12 mouse cellular contexts compared by ENCODE assay signal in genomic region chr2:165820504-165821095, GRCm38 (mm10).
DNase-seq lines count a peak whose midpoint lies in the region; ATAC-seq and TF ChIP-seq lines count a peak whose summit lies in the region.
"Had no signal": no experiment of that assay in that cellular context is flagged by ENCODE, and none has a peak within 500 bp of the region (broad histone marks: within the 10 kb centered on the region; RNA-seq: fewer than 3 reads in every experiment).

No protein-coding gene starts in this region.

- WGBS in heart, embryonic 13.5 days = 68% methylated on average over 15 of the region's 15 CpGs
- WGBS in midbrain, embryonic 13.5 days = 88% methylated on average over 15 of the region's 15 CpGs
- WGBS in midbrain, embryonic 16.5 days = 78% methylated on average over 15 of the region's 15 CpGs
- WGBS in hindbrain, embryonic 15.5 days = 75% methylated on average over 15 of the region's 15 CpGs
- WGBS in thymus, adult 2 months = 89% methylated on average over 15 of the region's 15 CpGs

- no peak overlapping the region for H3K4me2 ChIP-seq in heart, embryonic 13.5 days
- no peak overlapping the region for H3K4me2 ChIP-seq in midbrain, embryonic 13.5 days (replicated peaks)
- H3K4me2 ChIP-seq in midbrain, embryonic 16.5 days (ENCODE audit: low read length) = no peak overlapping the region
- H3K4me2 ChIP-seq in hindbrain, embryonic 15.5 days = no peak overlapping the region
- H3K4me2 ChIP-seq: liver, embryonic 15.5 days had no signal

- no peaks in the 10 kb centered on the region for H3K27me3 ChIP-seq in heart, embryonic 13.5 days (replicated peaks)
- H3K27me3 ChIP-seq in midbrain, embryonic 13.5 days = no peaks in the 10 kb centered on the region
- no peaks in the 10 kb centered on the region for H3K27me3 ChIP-seq in midbrain, embryonic 16.5 days (ENCODE audit: control insufficient read depth, insufficient read depth, low read depth, low read length)
- no peaks in the 10 kb centered on the region for H3K27me3 ChIP-seq in hindbrain, embryonic 15.5 days
- H3K27me3 ChIP-seq in thymus, adult 2 months (ENCODE audit: control insufficient read depth, insufficient read depth, low read length) = no peaks in the 10 kb centered on the region
- H3K27me3 ChIP-seq: liver, embryonic 15.5 days had no signal

- ATAC-seq in heart, embryonic 13.5 days (ENCODE audit: extremely low read depth, insufficient number of reproducible peaks, low FRiP score, low TSS enrichment) = no peak
- ATAC-seq in midbrain, embryonic 13.5 days = no peak
- no peak for ATAC-seq in midbrain, embryonic 16.5 days
- no peak for ATAC-seq in hindbrain, embryonic 15.5 days (ENCODE audit: low FRiP score, low read depth)

- H3K36me3 ChIP-seq in heart, embryonic 13.5 days = peaks cover 95% of the 10 kb centered on the region
- peaks cover 92% of the 10 kb centered on the region for H3K36me3 ChIP-seq in midbrain, embryonic 13.5 days
- peaks cover 14% of the 10 kb centered on the region; the same call in 1 of the 2 replicates for H3K36me3 ChIP-seq in midbrain, embryonic 16.5 days (ENCODE audit: control insufficient read depth, insufficient read depth, low read length)
- H3K36me3 ChIP-seq in hindbrain, embryonic 15.5 days = peaks cover 18% of the 10 kb centered on the region
- H3K36me3 ChIP-seq in thymus, adult 2 months (ENCODE audit: control insufficient read depth, insufficient read depth, low read length) = peaks cover 7% of the 10 kb centered on the region

- TF ChIP-seq CTCF in thymus, adult 2 months (IDR thresholded peaks at IDR 0.05; ENCODE audit: borderline replicate concordance, control insufficient read depth, extremely low read depth, insufficient read depth, low read length, poor library complexity) = no peak

- peak overlapping the region; percentile 42; the same call in 1 of the 2 replicates for H3K9ac ChIP-seq in heart, embryonic 13.5 days
- H3K9ac ChIP-seq in midbrain, embryonic 13.5 days (replicated peaks) = 0 out of 2 replicates have a peak overlapping the region, but pooled peaks have one; percentile 39
- no peak overlapping the region for H3K9ac ChIP-seq in midbrain, embryonic 16.5 days (ENCODE audit: low read depth, low read length)
- no peak overlapping the region for H3K9ac ChIP-seq in hindbrain, embryonic 15.5 days
- H3K9ac ChIP-seq: liver, embryonic 15.5 days had no signal

- peak overlapping the region; percentile 69 for H3K27ac ChIP-seq in heart, embryonic 13.5 days (replicated peaks)
- peak overlapping the region; percentile 42; the same call in 1 of the 2 replicates for H3K27ac ChIP-seq in midbrain, embryonic 13.5 days
- H3K27ac ChIP-seq in midbrain, embryonic 16.5 days (ENCODE audit: low read length) = no peak overlapping the region
- 0 out of 2 replicates have a peak overlapping the region, but pooled peaks have one; percentile 39 for H3K27ac ChIP-seq in hindbrain, embryonic 15.5 days (replicated peaks)
- H3K27ac ChIP-seq in thymus, adult 2 months (ENCODE audit: control insufficient read depth, insufficient read depth, low read length) = no peak overlapping the region
- H3K27ac ChIP-seq: liver, embryonic 15.5 days; macrophage had no signal

- no peak for TF ChIP-seq POLR2A in thymus, adult 2 months (IDR thresholded peaks at IDR 0.05; ENCODE audit: control insufficient read depth, extremely low read depth, insufficient read depth, low read length, poor library complexity)

- H3K4me3 ChIP-seq in heart, embryonic 13.5 days = no peak overlapping the region
- no peak overlapping the region for H3K4me3 ChIP-seq in midbrain, embryonic 13.5 days (replicated peaks)
- H3K4me3 ChIP-seq in midbrain, embryonic 16.5 days (ENCODE audit: low read depth, low read length) = no peak overlapping the region
- H3K4me3 ChIP-seq in hindbrain, embryonic 15.5 days = no peak overlapping the region
- no peak overlapping the region for H3K4me3 ChIP-seq in thymus, adult 2 months (ENCODE audit: control insufficient read depth, insufficient read depth, low read length)
- H3K4me3 ChIP-seq: liver, embryonic 15.5 days had no signal

- no peak for DNase-seq in heart, postnatal 36 days
- DNase-seq in right cerebral cortex, postnatal 36 days (ENCODE audit: low spot score in 2 of 2) = no peak
- DNase-seq in thymus, adult 2 months = no peak
- DNase-seq: cerebellum, adult 8-10 months; kidney, postnatal 10 days; thymus, postnatal 25 days had no signal

- H3K4me1 ChIP-seq in heart, embryonic 13.5 days = peaks cover 52% of the 10 kb centered on the region
- peaks cover 22% of the 10 kb centered on the region; the same call in 1 of the 2 replicates for H3K4me1 ChIP-seq in midbrain, embryonic 13.5 days (replicated peaks)
- no peaks in the 10 kb centered on the region; the same call in 1 of the 2 replicates for H3K4me1 ChIP-seq in midbrain, embryonic 16.5 days (ENCODE audit: control insufficient read depth, insufficient read depth, low read length)
- H3K4me1 ChIP-seq in hindbrain, embryonic 15.5 days (replicated peaks) = peaks cover 21% of the 10 kb centered on the region; the same call in 1 of the 2 replicates
- H3K4me1 ChIP-seq in thymus, adult 2 months (replicated peaks; ENCODE audit: control insufficient read depth, insufficient read depth, low read length) = no peaks in the 10 kb centered on the region
- H3K4me1 ChIP-seq: liver, embryonic 15.5 days had no signal

- intact Hi-C loops in heart, postnatal 36 days (cut with DNase I) = loop anchor here (2.0 kb wide), 1 partner anchor 224 kb away; no protein-coding TSS in a partner anchor

- no peaks in the 10 kb centered on the region for H3K9me3 ChIP-seq in heart, embryonic 13.5 days
- no peaks in the 10 kb centered on the region for H3K9me3 ChIP-seq in midbrain, embryonic 13.5 days
- no peaks in the 10 kb centered on the region for H3K9me3 ChIP-seq in midbrain, embryonic 16.5 days (replicated peaks; ENCODE audit: control insufficient read depth, low read length, poor library complexity, severe bottlenecking)
- no peaks in the 10 kb centered on the region for H3K9me3 ChIP-seq in hindbrain, embryonic 15.5 days
- H3K9me3 ChIP-seq: liver, embryonic 15.5 days had no signal

Comparison
In these comparisons a context has a peak if more than half of its experiments do, and no peak if none do; other contexts are left out.
1. H3K27ac ChIP-seq: peak in heart, embryonic 13.5 days (single experiment), midbrain, embryonic 13.5 days (single experiment) and hindbrain, embryonic 15.5 days (single experiment); none in midbrain, embryonic 16.5 days (single experiment) and thymus, adult 2 months (single experiment).
2. H3K9ac ChIP-seq: peak in heart, embryonic 13.5 days (single experiment) and midbrain, embryonic 13.5 days (single experiment); none in midbrain, embryonic 16.5 days (single experiment) and hindbrain, embryonic 15.5 days (single experiment).